Mouse (Mus musculus) ZHBTc4 (cell line): ENCODE measurements at regions not wholly inside any gene's neighbourhood (a gene's known extent, or its start where the extent isn't known, plus 50 kb on each side); places are given as distances from the start of the nearest gene placed in this dataset.

Experiments
- DNase-seq: peaks from one replicate; pipeline ENCODE4 v3.0.0-alpha.2; 2011; ENCODE audit warnings: low read depth, low spot score

DNA sequence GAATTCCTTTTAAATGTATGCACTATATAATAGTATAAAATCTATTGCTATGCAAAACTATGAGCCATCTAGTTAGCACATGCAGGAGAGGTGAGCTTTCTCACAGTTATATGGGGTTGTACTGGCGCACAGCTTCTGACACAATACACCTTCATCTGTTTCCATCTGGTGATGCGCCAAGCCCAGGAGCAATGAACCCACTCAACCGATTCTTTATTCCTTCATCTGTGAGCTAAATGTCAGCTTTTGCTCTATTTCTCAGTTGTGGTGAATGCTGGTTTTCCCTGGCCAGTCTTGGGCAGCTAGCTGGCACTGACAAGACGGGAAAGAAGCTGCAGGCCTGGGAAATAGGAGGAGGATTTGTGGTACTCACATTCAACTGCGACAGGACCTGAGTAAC, 225.4 kb downstream of the Gm19410 start:
- no peak for DNase-seq

DNA sequence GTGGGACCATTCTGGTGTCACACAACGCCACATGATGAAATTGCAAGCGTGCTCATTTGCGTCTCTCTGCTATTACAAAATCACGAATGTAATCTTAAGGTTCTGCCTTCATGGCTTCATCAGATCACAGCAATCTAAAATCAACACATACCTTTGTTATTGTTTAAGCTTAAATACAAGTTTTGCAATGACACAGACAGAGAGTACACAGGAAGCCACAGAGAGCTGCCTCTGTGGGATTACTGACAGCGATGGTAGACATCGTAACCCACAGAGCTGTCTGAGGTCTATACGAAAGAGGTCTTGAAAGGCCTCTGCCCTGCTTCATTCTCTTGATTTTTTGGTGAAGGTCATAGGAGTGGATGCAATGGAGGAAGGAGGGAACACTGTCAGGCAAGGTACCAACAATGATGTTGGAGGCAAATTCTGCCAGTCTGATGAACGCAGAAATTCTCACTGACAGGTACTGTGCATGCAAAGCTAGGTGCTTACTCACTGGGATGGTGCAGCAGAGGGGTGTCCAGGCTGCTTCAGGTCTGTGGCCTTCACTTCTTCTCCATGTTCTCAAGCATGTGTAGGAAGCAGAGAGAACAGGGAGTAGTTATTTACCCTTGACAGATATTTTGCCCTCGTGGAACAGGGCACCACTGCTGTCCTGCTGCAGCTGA, 226.5 kb downstream of the Gm19410 start:
- no peak for DNase-seq

DNA sequence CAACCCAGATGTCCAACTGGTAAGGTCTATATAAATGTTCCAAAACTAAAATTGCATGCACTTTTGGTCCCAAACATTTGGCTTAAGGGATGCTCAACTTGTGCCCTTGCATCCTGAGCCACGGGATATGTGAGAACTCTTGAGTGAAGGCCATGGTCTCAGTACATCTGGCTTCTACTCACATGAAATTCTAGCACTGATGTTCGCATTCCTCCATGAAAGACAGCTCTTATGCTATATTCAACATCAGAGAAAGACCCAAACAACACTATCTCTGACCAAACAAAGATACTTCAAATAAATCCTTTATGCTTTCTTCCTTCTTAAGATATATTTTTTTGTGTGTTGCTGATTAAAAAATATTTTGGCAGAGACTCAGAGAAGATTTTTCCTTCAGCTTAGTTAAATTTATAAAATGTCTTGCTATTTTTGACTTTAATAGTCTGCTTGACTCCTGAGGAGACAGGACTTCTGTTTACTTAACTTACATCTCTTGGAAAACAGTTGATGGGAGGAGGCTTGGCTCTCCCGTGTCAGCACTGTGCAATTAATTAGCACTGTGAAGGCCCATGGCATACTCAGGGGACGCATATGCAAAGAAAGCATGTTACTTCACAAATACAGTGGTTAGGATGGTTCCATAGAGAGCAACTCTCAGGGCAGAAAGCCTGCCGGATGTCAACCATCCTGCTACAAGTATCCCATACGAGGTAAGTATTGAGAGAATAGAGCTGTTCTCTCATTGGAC, 230.9 kb downstream of the Gm19410 start:
- DNase-seq = no peak

DNA sequence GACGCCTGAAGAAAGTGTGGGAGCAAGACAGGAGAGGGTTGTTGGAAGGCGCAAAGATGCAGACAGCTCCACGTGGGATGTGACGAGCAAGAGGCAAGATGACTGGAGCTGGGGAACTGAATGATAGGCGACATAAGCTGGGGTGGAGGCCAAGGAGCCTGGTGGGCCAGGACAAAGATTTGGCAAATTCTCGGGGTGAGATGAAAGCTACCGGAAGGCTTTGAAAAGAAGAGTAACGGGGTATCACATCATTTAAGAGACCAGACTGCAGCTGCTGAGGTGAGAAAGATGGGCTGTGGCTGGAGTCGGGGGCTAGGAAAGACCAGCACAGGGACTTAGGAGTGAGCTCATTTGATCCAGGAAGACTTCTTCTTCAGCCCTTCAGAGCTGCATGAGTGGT, 234.0 kb downstream of the Gm19410 start:
- DNase-seq = no peak

DNA sequence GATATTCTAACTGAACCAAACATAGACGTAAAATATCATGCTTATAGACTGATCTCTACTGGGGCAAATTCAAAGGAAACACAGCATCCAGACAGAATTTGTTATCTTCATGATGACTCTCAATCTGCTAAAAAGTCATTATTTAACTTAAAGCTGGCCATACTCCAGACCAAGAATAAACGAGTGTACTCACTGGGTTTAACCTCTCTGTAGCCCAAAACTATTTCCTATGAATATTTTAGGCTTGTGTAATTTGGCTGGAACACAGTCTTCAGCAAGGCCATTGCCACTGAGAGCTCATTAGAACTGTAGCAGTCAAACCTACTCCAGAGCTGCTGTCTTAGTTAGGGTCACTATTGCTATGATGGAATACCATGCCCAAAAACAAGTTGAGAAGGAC, 238.8 kb downstream of the Gm19410 start:
- DNase-seq = no peak

DNA sequence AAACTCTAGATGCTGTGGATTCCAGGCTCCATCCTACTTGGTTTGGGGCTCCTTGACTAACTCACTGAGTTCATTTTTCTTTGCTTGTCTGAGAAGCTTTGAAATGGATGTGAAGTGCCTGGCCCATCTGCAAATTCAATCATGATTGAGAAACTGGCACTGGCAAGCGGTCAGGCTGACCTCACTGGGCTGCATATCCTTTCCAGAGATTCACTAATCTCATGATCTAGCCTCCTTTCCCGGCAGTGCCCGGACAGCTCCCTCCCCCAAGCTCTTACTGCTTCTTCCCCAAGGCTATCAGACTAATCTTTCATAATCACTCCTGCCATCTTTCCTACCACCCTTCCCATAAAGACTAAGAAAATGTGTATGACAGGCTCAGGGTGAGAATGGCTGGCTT, 239.9 kb downstream of the Gm19410 start:
- DNase-seq = no peak

DNA sequence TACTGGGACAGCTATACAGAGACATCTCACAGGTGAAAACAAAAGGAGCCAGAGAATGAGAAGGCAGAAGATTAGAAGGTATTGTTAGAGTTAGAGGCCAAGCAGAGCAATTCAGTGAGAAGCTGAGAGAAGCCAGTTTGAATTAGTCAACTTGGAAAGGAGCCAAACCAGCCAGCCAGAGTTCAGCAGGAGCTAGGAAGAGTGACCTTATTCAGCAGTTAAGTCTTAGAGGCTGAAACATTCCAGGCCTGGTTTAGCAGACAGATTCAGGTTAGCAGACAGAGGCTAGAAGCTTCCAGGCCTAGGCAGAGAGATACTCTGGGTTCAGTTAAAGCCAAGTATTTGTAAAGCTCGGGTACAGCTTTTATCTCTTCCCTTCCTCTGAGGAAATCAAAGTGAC, 242.1 kb downstream of the Gm19410 start:
- DNase-seq = no peak

DNA sequence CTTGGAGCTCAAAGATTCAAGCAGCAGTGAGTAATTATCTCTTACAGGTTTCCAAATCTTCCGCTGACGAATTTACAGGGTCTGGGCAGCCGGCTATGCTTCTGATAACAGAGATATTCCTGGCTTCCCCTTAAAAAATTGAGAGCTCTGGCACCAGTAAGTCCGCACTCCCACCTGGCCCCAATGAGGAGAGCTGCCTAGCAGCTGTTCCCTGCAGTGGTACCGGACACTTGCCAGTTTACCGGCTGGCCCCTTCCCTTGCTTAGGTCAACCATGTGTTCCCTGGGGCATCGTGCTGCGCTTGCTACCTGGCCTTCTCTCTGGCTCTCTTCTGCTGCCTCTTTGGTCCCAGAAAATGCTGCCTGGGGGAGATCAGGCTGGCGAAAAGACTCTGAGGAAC, 244.0 kb downstream of the Gm19410 start:
- DNase-seq = no peak

DNA sequence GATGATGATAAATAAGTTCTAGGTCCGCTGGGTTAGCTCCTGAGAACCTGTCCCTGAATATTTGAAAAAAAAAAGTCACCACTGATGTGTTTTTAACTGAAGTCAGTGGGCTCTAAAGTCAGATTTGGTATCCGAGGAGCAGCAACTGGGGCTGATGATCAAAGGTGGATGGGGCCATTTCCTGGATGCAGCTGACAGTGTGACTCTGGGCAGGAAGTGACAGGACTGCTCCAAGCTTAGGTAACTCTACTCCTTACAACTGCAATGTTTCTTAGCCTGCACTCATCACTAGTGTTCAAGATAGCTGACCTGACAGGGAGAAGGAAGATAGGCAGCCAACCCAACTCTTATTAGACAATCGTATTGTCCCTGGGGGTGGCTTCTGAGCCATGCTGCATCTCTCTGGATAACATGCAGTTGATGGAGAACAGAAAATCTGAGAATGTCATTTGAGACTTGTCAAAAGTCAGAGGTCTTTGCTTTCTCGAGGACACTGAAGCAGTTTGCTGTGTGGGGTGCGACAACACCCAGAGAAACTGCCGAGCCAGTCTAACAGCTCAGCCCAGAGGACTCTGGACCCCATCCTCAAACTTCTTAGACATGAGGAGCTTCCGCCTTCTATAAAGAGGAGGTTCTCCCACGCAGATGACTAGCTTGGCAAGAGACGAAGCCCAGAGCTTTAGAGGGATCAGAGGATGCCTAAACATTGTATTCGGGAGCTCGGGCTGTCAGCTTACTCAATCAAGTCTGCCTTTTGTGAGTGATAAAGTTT, 245.0 kb downstream of the Gm19410 start:
- DNase-seq = no peak

DNA sequence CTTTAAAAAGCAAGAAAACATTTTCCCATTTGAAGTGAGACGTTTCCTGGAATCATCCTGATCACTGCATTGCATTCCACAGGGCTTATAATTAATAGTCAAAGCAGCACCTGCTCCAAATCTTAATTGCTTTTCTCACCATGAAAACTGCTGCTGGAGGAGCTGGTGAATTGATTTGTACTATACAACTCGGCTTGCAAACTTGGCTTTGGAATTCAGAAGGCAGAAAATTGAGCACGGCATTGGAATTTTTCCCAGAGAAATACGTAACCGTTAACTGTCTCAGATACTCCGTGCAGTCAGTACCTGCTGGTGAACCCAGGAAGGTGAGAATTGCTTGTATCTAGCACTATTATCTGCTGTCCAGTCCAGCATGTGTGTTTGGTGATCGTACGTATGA, 249.3 kb downstream of the Gm19410 start:
- DNase-seq = no peak

DNA sequence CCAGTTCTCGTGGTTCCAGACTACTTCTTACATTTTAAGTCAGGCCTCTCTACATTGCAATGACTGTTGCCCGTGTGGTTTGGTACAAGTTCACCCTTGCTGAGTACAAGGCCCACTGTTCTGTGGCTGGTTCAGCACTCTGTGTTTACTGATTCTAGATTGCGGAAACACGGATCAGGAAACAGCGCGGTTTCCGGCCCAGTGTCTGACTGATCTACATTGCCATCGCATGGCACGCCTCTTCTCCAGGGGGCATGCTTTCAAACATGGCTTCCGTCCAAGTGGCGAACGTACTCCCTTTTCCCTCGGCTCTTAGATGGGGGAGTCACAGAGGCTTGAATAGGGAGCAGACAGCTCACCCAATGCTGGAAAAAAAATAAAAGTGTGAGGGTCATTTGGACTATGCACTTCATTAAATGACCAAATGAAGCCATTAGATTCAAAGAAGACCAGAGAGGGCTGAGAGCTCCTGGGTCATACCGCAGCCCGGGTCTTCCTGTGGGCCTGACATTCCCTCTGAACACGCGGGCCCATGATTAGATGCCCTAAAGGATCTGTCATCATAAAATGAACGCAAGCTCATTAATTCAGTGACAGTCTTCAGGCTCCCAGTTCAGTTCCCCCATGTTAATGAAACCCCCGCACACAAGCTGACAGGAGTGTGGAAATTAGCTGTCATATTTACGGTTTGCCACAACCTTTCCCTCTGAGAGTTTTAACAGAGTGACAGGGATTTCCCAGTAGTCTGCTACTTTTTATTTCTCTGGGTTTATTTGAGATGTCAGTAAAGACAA, 250.9 kb downstream of the Gm19410 start:
- DNase-seq = peak; percentile 59

DNA sequence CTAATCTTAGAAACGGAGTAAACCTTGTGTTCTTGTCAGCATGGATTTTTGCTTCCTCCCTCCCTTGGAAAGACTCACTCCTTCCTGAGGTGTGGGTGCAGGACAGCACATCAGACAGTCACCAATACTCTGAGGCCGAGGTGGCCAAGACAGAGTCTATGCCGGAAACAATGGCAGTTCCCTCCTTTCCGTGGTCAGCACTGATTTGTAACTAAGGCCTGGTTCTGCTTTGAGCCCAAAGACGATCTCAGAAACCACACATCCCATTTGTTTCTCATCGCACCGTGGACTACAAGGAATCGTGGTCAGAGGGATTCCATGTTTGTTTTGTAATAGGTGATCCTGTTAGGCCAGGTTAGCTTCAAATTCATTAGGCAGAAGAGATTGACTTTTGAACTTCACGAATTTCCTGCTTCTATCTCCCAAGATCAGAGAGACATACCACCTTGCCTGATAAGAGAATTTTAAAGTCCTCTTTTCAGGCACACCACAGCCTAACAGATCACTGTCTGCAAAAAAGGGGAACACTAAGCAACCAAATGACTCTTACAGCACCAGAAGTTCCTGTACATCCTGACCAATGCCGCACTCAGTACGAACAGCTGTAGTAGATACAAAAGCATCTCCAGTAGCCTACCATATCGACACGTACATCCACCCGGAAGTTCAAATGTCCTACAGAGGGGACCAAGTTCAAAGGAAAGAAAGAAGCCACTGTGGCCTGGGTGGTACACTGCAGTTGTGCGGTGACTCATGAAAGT, 253.6 kb downstream of the Gm19410 start:
- DNase-seq = no peak

DNA sequence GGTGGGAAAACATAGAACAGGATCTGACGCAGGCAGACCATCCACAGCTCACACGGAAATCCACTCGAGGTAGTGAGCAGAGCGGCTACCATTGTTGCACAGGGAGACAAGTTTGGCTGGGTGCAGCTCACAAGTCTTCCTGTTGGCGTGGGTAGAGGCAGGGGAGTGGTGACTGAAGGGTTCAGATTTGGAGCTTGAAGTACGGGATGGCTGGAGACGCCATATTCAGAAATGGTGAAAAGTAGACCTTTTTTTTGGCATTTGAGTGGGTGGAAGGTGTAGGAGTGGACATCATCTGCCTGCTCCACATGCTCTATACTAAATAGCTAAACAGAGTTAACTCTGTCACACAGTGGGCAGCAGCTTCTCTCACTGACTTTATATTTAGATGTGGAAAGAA, 254.3 kb downstream of the Gm19410 start:
- DNase-seq = no peak

DNA sequence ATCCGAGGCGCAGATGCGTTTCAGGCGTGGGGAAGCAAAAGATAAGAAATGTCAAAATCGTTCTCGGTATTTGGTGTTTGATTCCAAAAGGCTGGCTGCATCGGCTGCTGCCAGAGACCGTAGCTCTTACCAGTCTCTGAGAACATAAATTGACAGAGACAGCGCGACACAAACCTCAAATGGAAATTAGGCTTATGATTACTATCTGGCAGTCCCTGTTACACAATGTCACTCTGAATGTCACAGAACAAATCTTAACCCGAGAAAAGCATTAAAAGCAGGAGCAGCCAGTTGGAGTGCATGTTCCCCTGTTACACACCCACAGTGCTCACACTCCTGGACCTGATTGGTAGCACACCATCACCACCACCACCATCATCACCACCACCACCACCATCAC, 262.0 kb downstream of the Gm19410 start:
- DNase-seq = no peak

DNA sequence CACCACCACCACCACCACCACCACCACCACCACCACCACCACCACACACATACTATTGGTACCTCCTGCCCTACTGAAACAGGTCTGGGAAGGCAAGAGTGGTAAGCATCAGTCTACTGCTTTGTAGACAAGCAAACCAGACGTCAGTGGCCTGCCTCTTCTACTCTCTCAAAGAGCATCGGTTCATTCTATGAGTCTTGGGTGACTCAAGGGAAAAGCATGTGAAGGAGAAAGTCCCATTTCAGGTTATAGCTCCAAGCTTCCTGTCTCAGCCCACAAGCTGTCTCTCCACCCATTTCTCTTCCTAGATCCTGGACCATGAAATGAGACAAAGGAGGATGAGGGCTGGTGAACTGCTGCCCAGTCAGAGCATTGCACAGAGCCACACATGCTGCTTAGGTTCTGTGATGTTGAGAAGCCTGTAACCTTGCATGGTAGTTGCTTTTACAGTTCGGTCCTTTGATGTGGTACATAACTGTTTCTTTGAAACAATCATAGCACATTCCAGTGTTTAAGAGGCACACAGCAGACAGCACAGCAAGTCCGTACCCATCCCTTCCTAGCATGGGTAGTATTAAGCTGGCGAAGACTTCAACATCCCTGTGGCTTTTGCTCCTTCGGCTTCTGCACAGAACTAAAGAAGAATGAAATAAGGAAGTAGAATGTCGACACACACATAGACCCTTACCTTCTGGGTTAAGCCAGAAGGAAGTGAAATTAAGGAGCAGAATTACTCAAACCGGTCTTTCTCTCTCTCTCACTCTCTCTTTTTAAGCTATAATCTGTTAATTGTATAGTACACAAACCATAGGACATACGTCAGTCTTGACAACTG, 262.7 kb downstream of the Gm19410 start:
- no peak for DNase-seq

DNA sequence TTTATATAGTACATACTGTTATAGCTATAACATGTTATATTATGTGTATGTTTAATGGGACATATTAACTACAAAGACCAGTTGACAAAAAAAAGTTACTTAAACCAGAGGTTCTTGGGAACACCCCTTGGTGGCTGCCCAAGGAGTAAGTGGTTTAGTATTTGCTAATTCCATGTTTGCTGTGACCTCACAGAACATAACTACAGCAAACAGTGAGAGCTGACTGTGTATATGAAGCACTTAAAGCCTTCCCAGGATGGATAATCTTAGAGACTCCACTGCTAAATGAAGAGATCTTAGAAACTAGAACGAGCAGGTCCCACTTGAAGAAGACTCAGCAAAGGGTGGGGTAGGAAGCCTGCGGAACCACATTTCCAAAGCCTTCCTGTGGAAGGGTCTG, 263.9 kb downstream of the Gm19410 start:
- DNase-seq = no peak

DNA sequence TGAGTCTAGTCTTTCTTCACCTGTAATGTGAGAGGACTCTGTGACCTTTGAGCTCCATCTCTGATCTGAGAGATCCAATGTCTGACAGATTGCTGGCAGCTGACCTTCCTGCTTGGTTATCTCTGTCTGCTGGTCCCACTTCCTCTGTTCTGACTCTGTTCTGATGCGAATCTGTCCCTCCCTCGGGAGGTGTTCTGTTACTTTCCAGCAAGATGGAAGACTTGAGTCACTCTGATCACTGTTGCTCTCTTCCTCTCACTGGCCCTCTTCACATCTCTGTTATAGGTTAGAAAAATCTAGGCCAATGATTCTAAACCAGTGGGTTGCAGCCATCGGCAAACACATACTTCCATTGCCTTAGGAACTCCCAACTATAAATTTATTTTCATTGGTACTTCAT, 264.6 kb downstream of the Gm19410 start:
- DNase-seq = no peak

DNA sequence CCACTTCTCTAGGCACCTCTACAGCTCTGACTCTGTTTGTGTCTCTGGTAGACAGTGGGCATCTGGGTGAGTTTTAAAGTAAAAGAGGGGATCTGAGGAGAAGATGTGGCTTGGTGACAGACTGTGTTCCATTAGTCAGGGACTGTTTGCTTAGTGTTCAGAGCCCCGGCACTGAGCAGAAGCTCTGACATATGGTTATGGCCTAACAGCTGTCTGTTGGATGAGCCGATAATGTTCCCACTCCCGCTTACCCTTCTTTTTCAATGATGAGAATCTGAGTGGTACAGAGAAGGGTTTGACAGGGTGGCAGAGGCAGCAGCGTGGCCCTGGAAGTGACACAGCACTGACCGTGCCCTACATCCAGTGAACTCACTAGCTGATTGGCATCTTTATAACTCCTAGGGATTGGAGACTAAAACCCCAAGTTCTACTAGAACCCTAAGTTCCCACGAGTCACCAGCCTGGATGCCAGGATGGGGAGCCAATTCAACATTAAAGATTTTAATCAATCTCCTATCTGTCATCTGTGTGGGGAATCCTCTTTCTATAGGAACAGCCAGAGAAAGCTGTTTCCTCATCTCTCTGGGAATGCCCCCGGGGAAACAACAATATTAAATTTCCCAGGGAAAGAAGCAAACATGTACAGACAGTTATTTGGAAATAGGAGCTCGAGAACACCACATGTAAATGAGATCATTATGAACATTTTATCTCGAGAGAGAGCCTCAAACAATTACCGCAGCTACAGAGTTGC, 266.6 kb downstream of the Gm19410 start:
- DNase-seq = no peak

DNA sequence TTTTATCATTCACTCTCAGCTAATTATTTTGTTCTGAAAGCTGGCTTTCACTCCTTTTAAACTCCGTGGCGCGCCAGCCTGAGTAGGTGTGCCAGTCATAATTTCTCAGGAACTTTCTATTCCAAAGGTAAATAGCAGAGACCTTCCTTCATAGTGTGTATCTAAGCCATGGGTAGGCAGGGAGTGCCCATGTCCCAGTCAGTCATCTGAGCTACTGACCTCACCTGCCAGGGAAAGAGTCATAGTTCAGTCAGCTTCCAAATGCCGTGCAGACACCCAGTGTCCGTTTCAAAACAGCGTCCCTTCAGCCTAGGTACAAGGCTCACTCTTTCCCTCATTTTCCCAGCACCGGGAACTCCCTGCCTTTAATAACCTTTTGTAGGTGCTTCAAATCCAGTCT, 269.7 kb downstream of the Gm19410 start:
- DNase-seq = no peak

DNA sequence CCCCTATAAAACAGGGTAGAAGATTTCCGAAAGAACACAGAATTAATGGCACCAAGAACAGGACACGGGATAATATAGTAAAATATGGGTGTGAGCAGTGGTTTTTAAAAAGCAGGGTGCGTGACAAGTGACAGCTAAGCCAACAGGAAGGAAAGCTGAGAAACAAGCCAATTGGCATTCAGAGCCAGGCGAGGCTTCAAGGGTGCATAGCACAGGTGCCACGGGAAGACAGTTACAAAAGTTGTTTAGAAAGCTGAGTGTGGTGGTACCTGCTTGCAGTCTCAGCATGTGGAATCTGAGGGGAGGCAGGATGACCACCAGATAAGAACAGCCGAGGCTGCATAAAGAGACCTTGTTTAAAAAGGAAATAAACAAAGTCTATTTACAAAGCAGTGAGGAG, 270.7 kb downstream of the Gm19410 start:
- no peak for DNase-seq
